Mouse (Mus musculus): ENCODE results near the gene Tmem203. TPM values are rescaled to one million over a fixed set of nuclear protein-coding genes. Genes with fewer than 3 reads are reported as not detected.
"Not testable (repeated sequence)": the region's sequence is repeated elsewhere in the genome, so short reads cannot be mapped to it uniquely, and the experiment has no call there.

Tmem203 gene
- polyA plus RNA-seq, 1 experiment from 2014 or later, result 13.3 TPM

DNA sequence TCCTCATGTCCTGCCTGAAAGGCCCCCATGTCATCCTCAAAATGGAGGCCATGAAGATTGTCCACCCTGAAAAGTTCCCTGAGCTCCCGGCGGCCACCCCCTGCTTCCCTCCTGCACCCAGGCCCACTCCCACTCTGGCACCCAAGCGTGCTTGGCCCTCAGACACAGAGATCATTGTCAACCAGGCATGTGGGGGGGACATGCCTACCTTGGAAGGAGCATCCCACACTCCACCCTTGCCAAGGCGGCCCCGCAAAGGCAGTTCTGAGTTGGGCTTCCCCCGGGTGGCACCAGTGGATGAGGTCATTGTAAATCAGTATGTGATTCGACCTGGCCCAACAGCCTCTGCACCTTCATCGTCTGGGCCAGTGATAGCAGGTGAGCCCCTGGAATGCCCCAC, 11.9 kb upstream of the Tmem203 start:
- Histone ChIP-seq H3K27me3 (ENCODE audit: control insufficient read depth, insufficient read depth, low read length) (peaks cover 25% of the 10 kb centered on the region), H3K27ac (replicated peaks; ENCODE audit: low read depth, low read length) (no peak overlapping the region), H3K4me3 (ENCODE audit: low read depth, low read length) (no peak overlapping the region), H3K9ac (replicated peaks; ENCODE audit: low read length) (no peak overlapping the region), H3K4me2 (ENCODE audit: low read depth, low read length) (peak overlapping the region; percentile 95), H3K9me3 (replicated peaks; ENCODE audit: control insufficient read depth, low read length) (no peaks in the 10 kb centered on the region), H3K4me1 (ENCODE audit: control insufficient read depth, insufficient read depth, low read length) (peaks cover 8% of the 10 kb centered on the region; the same call in 1 of the 2 replicates), H3K36me3 (replicated peaks; ENCODE audit: control insufficient read depth, insufficient read depth, low read depth, low read length) (no peaks in the 10 kb centered on the region; the same call in 1 of the 2 replicates)
- DNase-seq (ENCODE audit: low spot score) (no peak), ATAC-seq (replicated peaks; ENCODE audit: insufficient number of reproducible peaks, low FRiP score, low TSS enrichment, low read depth) (no peak)
- WGBS, result 75% methylated on average over 8 of the region's 8 CpGs

DNA sequence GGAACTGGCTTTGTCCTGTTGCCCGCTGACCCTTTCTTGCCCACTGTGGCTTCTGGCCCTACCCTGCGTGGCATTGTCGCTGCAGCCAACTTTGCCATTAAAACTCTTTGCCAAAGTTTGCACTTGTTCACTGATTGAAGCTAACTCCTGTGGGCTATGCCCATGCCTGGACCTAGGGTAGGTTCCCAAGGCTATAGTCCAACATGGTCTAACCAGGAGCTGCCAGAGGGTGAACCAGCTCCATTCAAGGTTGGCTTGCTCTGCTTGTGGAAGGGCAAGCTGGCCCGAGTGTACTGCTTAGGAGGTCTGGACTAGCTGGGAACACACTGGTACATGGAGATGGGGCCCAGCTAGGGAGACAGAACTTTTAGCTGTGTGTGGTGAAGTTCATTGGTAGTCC, 11.1 kb upstream of the Tmem203 start:
- no peak for ATAC-seq (replicated peaks; ENCODE audit: insufficient number of reproducible peaks, low FRiP score, low TSS enrichment, low read depth)
- no peak for DNase-seq (ENCODE audit: low spot score)
- Histone ChIP-seq H3K4me1 (ENCODE audit: control insufficient read depth, insufficient read depth, low read length) (peaks cover 8% of the 10 kb centered on the region; the same call in 1 of the 2 replicates), H3K4me3 (ENCODE audit: low read depth, low read length) (no peak overlapping the region), H3K27me3 (ENCODE audit: control insufficient read depth, insufficient read depth, low read length) (peaks cover 25% of the 10 kb centered on the region), H3K9me3 (replicated peaks; ENCODE audit: control insufficient read depth, low read length) (no peaks in the 10 kb centered on the region), H3K27ac (replicated peaks; ENCODE audit: low read depth, low read length) (no peak overlapping the region), H3K4me2 (ENCODE audit: low read depth, low read length) (no peak overlapping the region), H3K36me3 (replicated peaks; ENCODE audit: control insufficient read depth, insufficient read depth, low read depth, low read length) (no peaks in the 10 kb centered on the region; the same call in 1 of the 2 replicates), H3K9ac (replicated peaks; ENCODE audit: low read length) (no peak overlapping the region)
- WGBS, result 86% methylated on average over 4 of the region's 4 CpGs

DNA sequence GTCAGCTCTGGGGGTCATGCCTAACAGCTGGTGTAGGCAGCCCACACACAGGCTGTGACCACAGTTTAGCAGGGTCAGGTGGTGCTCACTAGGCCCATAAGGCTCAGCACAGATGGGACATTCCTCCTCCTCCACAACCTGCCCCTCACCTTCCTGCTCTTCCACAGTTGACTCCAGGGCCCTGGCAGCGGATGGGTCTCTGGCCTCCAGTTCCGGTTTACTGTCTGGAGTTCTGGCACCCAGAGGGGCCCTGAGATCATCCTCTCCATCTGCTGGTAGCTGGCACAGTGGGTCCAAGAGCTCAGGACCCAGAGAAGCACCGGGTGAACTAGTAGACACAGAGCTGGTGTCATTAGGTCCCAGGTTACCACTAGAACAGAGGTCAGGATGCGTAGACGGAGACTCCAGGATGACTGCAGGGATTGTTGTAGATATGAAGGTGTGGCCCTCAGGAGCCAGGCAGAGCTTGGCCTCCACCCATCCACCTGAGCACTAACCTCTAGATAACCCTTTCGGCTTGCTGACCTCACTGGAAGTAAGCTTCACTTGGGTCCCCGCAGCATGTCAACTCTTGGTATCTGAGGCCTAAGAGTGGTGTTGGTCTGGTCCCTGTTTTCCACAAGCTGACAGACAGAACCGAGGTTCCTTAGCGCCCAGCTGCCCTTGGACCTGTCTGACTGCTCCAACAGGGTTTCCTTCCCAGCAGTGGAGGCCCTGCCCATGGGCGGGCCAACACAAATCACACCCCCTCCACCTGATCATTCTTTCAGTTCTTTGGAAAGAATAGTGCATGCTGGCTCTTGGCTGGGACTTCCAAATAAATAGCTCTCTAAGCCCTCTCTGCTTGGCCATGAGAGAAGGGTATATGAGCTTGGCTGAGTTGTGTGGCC, 8.8 kb upstream of the Tmem203 start, which contains the start of gene AL732309.1:
TSS of gene AL732309.1 (minus strand) at position 681 of the 890 bp plus-strand sequence.
- Histone ChIP-seq H3K27ac (replicated peaks; ENCODE audit: low read depth, low read length) (no peak within 1 kb of the TSS), H3K9ac (replicated peaks; ENCODE audit: low read length) (no peak within 1 kb of the TSS), H3K27me3 (ENCODE audit: control insufficient read depth, insufficient read depth, low read length) (peaks cover 19% of the 10 kb centered on the region), H3K9me3 (replicated peaks; ENCODE audit: control insufficient read depth, low read length) (no peaks in the 10 kb centered on the region), H3K4me1 (ENCODE audit: control insufficient read depth, insufficient read depth, low read length) (peaks cover 6% of the 10 kb centered on the region; the same call in 1 of the 2 replicates), H3K4me3 (ENCODE audit: low read depth, low read length) (no peak within 1 kb of the TSS), H3K4me2 (ENCODE audit: low read depth, low read length) (no peak within 1 kb of the TSS), H3K36me3 (replicated peaks; ENCODE audit: control insufficient read depth, insufficient read depth, low read depth, low read length) (no peaks in the 10 kb centered on the region; the same call in 1 of the 2 replicates)
- DNase-seq (ENCODE audit: low spot score) (no peak), ATAC-seq (replicated peaks; ENCODE audit: insufficient number of reproducible peaks, low FRiP score, low TSS enrichment, low read depth) (no peak)
- 89% methylated on average over 10 of the region's 10 CpGs for WGBS

DNA sequence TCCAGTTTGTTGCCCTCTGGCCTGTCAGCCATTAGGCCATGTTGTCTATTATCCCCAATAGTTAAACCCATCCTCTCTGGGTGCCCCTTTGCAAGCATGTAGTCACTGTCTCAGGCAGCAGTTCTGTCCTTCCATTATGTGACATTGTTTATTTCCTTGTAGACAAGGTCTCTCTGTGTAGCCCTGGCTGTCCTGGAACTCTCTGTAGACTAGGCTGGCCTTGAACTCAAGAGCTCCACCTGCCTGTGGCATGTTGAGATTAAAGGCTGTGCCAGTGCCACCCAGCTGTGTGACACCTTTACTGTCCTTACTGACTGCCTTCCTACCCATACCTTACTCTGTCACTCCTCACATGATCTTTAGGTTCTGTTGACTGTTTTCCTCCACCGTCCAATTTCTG, 2.9 kb upstream of the Tmem203 start:
- Histone ChIP-seq H3K4me3 (ENCODE audit: low read depth, low read length) (no peak overlapping the region), H3K4me1 (ENCODE audit: control insufficient read depth, insufficient read depth, low read length) (no peaks in the 10 kb centered on the region; the same call in 1 of the 2 replicates), H3K27ac (replicated peaks; ENCODE audit: low read depth, low read length) (no peak overlapping the region), H3K9me3 (replicated peaks; ENCODE audit: control insufficient read depth, low read length) (no peaks in the 10 kb centered on the region), H3K4me2 (ENCODE audit: low read depth, low read length) (no peak overlapping the region), H3K36me3 (replicated peaks; ENCODE audit: control insufficient read depth, insufficient read depth, low read depth, low read length) (no peaks in the 10 kb centered on the region; the same call in 1 of the 2 replicates), H3K27me3 (ENCODE audit: control insufficient read depth, insufficient read depth, low read length) (no peaks in the 10 kb centered on the region), H3K9ac (replicated peaks; ENCODE audit: low read length) (no peak overlapping the region)
- 87% methylated on average over 1 of the region's 1 CpGs for WGBS
- DNase-seq (ENCODE audit: low spot score), result no peak
- ATAC-seq (replicated peaks; ENCODE audit: insufficient number of reproducible peaks, low FRiP score, low TSS enrichment, low read depth), result no peak

DNA sequence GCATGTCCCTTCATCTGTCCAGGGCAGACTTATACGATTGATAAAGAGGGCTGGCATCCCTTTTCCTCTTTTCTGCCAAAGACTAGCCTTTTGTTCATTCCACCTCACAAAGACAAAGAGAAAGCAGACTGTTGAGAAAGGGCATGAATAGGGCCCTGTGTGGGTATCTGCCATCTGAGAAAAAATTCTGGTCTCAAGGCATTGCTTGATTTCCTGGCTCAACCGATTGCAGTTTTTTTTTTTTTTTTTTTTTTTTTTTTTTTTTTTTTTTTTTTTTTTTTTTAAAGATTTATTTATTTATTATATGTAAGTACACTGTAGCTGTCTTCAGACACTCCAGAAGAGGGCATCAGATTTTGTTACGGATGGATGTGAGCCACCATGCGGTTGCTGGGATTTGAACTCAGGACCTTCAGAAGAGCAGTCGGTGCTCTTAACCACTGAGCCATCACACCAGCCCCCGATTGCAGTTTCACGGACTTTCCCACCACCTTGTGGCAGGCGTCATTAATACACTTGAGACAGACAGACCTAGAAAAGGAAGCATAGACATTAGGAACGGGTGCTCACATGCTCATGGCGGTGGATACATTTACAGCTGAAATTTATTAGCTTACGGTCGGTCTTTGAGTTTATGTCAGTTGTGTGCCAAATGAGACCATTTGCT, 1.3 kb downstream of the Tmem203 start:
- H3K27me3 ChIP-seq (ENCODE audit: control insufficient read depth, insufficient read depth, low read length); H3K9me3 ChIP-seq (replicated peaks; ENCODE audit: control insufficient read depth, low read length); H3K27ac ChIP-seq (replicated peaks; ENCODE audit: low read depth, low read length); H3K36me3 ChIP-seq (replicated peaks; ENCODE audit: control insufficient read depth, insufficient read depth, low read depth, low read length); ATAC-seq (replicated peaks; ENCODE audit: insufficient number of reproducible peaks, low FRiP score, low TSS enrichment, low read depth); DNase-seq (ENCODE audit: low spot score); H3K4me1 ChIP-seq (ENCODE audit: control insufficient read depth, insufficient read depth, low read length): not testable (repeated sequence)
- H3K4me2 ChIP-seq (ENCODE audit: low read depth, low read length), result peak overlapping the region; percentile 90
- H3K9ac ChIP-seq (replicated peaks; ENCODE audit: low read length), result peak overlapping the region; percentile 89
- 66% methylated on average over 11 of the region's 12 CpGs for WGBS
- peak overlapping the region; percentile 97; the same call in 1 of the 2 replicates for H3K4me3 ChIP-seq (ENCODE audit: low read depth, low read length)

DNA sequence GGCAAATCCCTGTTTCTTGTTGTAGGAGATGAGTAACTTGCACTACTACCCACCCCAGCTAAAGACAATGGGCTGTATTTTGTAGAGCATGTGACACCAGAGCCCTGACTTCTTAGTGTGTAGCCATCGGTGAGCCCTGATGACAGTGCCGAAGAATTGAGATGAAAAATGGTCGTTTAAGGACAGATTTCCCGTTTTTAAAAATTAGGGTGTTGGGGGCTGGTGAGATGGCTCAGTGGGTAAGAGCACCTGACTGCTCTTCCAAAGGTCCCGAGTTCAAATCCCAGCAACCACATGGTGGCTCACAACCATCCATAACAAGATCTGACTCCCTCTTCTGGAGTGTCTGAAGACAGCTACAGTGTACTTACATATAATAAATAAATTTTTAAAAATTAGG, 2.0 kb downstream of the Tmem203 start:
- H3K27me3 ChIP-seq (ENCODE audit: control insufficient read depth, insufficient read depth, low read length); ATAC-seq (replicated peaks; ENCODE audit: insufficient number of reproducible peaks, low FRiP score, low TSS enrichment, low read depth); H3K4me2 ChIP-seq (ENCODE audit: low read depth, low read length); H3K9ac ChIP-seq (replicated peaks; ENCODE audit: low read length); H3K4me1 ChIP-seq (ENCODE audit: control insufficient read depth, insufficient read depth, low read length); H3K9me3 ChIP-seq (replicated peaks; ENCODE audit: control insufficient read depth, low read length); DNase-seq (ENCODE audit: low spot score); H3K4me3 ChIP-seq (ENCODE audit: low read depth, low read length); H3K36me3 ChIP-seq (replicated peaks; ENCODE audit: control insufficient read depth, insufficient read depth, low read depth, low read length); H3K27ac ChIP-seq (replicated peaks; ENCODE audit: low read depth, low read length): not testable (repeated sequence)
- 92% methylated on average over 5 of the region's 5 CpGs for WGBS

DNA sequence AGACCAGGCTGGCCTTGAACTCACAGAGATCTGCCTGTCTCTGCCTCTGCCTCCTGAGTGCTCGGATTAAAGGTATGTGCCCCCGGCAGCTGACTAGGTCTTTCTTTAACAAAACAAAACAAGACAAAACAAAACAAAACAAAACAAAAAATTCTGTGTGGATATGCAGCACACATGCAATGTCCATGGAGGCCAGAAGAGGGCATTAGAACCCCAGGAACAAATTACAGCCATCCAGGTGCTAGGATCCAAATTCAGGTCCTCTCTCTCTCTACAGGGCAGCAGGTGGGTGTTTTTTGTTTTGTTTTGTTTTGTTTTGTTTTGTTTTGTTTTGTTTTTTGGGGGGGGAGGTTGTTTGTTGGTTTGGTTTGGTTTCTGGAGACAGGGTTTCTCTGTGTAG, 3.6 kb downstream of the Tmem203 start:
- Histone ChIP-seq H3K4me2 (ENCODE audit: low read depth, low read length) (no peak overlapping the region), H3K9me3 (replicated peaks; ENCODE audit: control insufficient read depth, low read length) (no peaks in the 10 kb centered on the region), H3K27me3 (ENCODE audit: control insufficient read depth, insufficient read depth, low read length) (peaks cover 4% of the 10 kb centered on the region), H3K4me1 (ENCODE audit: control insufficient read depth, insufficient read depth, low read length) (peaks cover 7% of the 10 kb centered on the region), H3K9ac (replicated peaks; ENCODE audit: low read length) (no peak overlapping the region), H3K4me3 (ENCODE audit: low read depth, low read length) (no peak overlapping the region), H3K36me3 (replicated peaks; ENCODE audit: control insufficient read depth, insufficient read depth, low read depth, low read length) (no peaks in the 10 kb centered on the region), H3K27ac (replicated peaks; ENCODE audit: low read depth, low read length) (no peak overlapping the region)
- no peak for DNase-seq (ENCODE audit: low spot score)
- WGBS, result 60% methylated on average over 2 of the region's 2 CpGs
- no peak for ATAC-seq (replicated peaks; ENCODE audit: insufficient number of reproducible peaks, low FRiP score, low TSS enrichment, low read depth)

DNA sequence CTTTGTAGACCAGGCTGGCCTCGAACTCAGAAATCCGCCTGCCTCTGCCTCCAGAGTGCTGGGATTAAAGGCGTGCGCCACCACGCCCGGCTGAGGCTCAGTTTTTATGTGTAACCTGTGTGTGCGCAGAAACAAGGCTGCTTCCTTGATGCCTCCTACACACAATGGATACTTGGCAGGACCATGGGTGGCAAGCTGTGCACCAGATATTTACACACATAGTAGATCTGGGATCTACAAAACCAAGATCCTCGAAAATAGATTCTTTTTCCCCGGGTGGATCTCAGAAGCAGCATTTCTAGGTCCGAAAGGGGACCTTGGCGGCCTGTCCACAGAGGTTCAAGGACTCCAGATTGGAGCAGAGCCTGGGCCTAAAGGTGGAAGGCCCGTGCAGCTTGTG, 6.6 kb downstream of the Tmem203 start:
- WGBS, result 48% methylated on average over 12 of the region's 12 CpGs
- Histone ChIP-seq H3K4me3 (ENCODE audit: low read depth, low read length) (peak overlapping the region; percentile 66), H3K9ac (replicated peaks; ENCODE audit: low read length) (peak overlapping the region; percentile 29), H3K9me3 (replicated peaks; ENCODE audit: control insufficient read depth, low read length) (no peaks in the 10 kb centered on the region), H3K27ac (replicated peaks; ENCODE audit: low read depth, low read length) (no peak overlapping the region), H3K4me2 (ENCODE audit: low read depth, low read length) (peak overlapping the region; percentile 93), H3K27me3 (ENCODE audit: control insufficient read depth, insufficient read depth, low read length) (peaks cover 12% of the 10 kb centered on the region), H3K36me3 (replicated peaks; ENCODE audit: control insufficient read depth, insufficient read depth, low read depth, low read length) (no peaks in the 10 kb centered on the region), H3K4me1 (ENCODE audit: control insufficient read depth, insufficient read depth, low read length) (peaks cover 9% of the 10 kb centered on the region)
- ATAC-seq (replicated peaks; ENCODE audit: insufficient number of reproducible peaks, low FRiP score, low TSS enrichment, low read depth), result no peak
- DNase-seq (ENCODE audit: low spot score), result no peak
